Mouse (Mus musculus) right cerebral cortex, postnatal 10 days (tissue): ENCODE measurements around the gene Avp.
A peak's percentile ranks its signal among the peaks of the same experiment; 100 is the strongest.

Experiments
- DNase-seq, 2 experiments: peaks; one replicate each; pipeline ENCODE4 v3.0.0; 2021; ENCODE audit warnings: low spot score in 2 of 2

Avp gene

GRCm38 (mm10) chr2:130574960-130575359 lies 7.4 kb downstream of the Avp start:
- DNase-seq = no peak

- no peak for DNase-seq
These were observed 12.4 kb downstream of the Avp start for GRCm38 (mm10) chr2:130569926-130570325.

GRCm38 (mm10) chr2:130568921-130569320 lies 13.4 kb downstream of the Avp start:
- DNase-seq = no peak

DNA sequence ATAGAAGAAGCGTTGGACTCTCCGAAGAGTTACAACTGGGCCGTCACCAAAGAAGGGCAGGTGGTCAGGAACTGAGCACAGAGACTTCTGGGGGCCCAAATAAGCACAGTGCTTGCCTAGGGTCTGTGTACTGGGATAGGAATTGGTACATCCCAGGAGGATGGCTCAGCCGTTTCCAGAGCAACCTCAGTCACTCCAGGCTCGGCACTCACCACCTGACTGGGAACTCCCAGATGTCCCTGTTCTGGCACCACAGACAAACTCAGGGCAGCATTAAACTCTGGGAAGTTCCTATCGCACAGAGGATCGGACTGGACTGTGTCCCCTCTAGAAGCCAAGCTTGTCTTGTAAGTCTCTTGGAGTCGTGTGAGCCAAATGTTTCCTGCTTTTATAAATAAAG lies 17.4 kb downstream of the Avp start:
- no peak for DNase-seq

DNA sequence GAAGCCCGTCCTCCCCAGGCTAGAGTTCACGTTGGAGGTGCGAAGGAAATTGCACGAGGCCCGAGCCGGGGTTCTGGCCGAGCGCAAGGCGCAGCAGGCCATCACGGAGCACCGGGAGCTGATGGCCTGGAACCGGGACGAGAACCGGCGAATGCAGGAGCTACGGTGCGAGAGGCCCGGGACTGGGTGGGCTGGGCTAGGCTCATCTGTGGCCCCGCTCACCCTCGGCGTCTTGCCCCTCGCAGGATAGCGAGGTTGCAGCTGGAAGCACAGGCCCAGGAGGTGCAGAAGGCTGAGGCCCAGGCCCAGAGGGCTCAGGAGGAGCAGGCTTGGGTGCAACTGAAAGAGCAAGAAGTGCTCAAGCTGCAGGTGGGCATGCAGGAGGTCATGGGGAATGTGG lies 18.3 kb downstream of the Avp start:
- DNase-seq = no peak

- DNase-seq = peak; percentile 96 to 97
These were observed 18.9 kb downstream of the Avp start, which contains the start of gene Mrps26 for GRCm38 (mm10) chr2:130563212-130564055. Mrps26 (plus strand) TSS chr2:130563742.

DNA sequence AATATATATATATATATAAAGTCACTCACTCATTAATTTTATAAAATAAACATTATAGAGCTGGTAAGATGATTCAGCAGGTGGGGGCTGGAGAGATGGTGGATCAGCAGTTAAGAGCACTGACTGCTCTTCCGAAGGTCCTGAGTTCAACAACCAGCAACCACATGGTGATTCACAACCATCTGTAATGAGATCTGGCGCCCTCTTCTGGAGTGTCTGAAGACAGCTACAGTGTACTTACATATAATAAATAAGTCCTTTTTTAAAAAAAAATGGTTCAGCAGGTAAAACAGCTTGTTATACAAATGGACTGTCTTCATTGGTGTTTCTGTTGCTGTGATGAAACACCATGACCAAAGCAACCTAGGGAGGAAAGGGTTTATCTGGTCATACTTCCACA lies 24.3 kb downstream of the Avp start:
- no peak for DNase-seq

- no peak for DNase-seq
These were observed 24.9 kb downstream of the Avp start for GRCm38 (mm10) chr2:130557462-130557861.

- DNase-seq = no peak
These were observed 26.1 kb downstream of the Avp start for GRCm38 (mm10) chr2:130556292-130556691.

DNA sequence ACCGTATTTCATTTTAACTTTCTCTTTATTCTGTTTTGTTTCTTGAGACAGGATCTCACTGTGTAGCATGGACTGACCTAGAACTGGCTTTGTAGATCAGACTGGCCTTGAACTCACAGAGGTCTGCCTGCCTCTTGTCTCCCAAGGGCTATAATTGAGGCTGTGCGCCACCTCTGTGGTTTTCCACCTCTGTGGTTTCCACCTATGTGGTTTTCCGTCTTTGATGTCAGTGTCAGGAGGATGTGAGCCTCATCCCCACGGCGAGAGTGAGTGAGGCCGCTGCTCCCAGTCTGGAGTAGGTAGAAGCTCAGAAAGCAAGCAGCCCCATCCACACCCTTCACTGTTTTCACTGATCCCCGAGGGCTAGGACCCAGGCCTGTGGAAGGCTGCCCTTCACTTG lies 27.5 kb downstream of the Avp start:
- DNase-seq = no peak

DNA sequence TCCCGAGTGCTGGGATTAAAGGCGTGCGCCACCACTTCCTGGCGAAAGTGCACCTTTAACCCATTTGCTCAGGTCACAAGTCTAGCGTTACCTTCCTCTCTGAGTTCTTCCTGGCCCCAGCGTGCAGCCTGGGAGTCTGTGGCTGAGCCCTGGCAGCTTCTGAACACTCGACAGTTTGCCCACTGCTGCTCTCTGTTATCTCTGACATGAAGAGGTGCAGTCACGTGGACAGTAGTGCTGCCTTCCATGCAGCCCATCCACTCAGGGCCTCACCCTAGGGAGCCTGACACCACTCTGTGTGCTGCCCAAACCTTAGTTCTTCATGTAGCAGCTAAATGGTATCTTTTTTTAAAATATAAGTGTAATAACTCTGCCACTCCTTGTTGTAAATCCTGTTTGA lies 35.4 kb downstream of the Avp start:
- DNase-seq = no peak

DNA sequence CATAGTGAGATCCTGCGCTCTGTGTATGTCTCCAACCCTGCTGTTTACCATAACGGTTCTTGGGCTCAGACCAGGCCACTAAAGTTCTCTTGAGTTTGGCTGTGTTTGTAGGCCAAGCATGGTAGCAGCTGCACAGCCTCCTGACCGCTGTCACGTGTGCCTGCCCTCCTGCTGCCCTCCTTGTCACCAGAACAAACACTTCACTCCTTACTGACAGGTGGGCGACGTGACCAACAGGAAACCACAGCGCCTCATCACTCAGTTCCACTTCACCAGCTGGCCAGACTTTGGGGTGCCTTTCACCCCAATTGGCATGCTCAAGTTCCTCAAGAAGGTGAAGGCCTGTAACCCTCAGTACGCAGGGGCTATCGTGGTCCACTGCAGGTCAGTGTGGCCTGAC lies 42.1 kb downstream of the Avp start:
- no peak for DNase-seq

GRCm38 (mm10) chr2:130538876-130539546 lies 43.3 kb downstream of the Avp start:
- DNase-seq = no peak

DNA sequence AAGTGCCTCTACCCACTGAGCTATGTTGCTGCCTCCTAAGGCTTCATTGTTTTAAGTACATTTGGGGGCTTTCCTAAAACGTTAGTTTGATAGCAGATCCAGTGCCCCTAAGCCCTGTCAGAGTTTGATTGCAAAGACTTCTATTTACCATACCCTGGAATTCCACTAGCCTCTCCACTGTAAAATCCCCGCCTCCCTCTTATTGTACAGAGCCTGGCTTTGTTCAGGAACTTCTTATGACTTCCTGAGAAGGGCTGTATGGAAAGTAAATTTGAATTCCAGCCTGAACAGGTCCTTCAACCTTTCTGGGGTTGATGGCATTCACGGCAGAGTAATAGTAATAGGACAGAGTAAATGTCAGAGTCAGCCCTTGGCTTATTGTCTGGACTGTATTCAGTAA lies 45.5 kb downstream of the Avp start:
- no peak for DNase-seq

- no peak for DNase-seq
These were observed 47.3 kb downstream of the Avp start for GRCm38 (mm10) chr2:130535017-130535416.

- no peak for DNase-seq
These were observed 50.2 kb downstream of the Avp start for GRCm38 (mm10) chr2:130532201-130532600.
